Mouse (Mus musculus) adipocyte (in vitro differentiated cells): ENCODE measurements around the gene Rps3a1.

ENCODE experiments used
- DNase-seq: peaks from one replicate; pipeline ENCODE4 v3.0.0-alpha.2; 2016; ENCODE audit warnings: low spot score

Gene Rps3a1

GRCm38 (mm10) chr3:86142263-86142933 lies at the start of gene Rps3a1:
Gene Rps3a1 (minus strand): TSS chr3:86142702.
- peak; percentile 98 for DNase-seq

- DNase-seq = no peak
Measured at GRCm38 (mm10) chr3:86187736-86188389, 45.4 kb upstream of the Rps3a1 start.

GRCm38 (mm10) chr3:86184546-86184945 lies 42.0 kb upstream of the Rps3a1 start:
- DNase-seq = no peak

DNA sequence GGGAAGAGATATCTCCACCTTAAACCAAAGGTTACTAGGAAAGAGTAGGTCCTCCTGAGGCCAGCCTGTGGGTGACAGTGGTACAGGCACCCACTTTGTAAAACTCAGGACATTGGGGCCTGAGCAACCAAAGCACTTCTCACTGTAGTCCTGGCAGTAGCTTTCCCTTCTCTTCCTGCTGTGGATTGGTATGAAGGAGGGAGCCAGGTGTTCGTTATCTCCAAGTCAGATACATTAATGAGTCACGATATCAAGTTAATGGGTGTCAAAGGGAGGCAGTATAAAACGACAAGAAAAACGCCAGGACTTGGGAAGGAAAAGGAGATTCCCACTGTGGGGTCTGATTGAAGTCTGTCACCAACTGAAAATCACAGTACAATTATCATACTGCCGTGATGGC lies 38.6 kb upstream of the Rps3a1 start:
- no peak for DNase-seq

- no peak for DNase-seq
Measured at GRCm38 (mm10) chr3:86179714-86180113, 37.2 kb upstream of the Rps3a1 start.

DNA sequence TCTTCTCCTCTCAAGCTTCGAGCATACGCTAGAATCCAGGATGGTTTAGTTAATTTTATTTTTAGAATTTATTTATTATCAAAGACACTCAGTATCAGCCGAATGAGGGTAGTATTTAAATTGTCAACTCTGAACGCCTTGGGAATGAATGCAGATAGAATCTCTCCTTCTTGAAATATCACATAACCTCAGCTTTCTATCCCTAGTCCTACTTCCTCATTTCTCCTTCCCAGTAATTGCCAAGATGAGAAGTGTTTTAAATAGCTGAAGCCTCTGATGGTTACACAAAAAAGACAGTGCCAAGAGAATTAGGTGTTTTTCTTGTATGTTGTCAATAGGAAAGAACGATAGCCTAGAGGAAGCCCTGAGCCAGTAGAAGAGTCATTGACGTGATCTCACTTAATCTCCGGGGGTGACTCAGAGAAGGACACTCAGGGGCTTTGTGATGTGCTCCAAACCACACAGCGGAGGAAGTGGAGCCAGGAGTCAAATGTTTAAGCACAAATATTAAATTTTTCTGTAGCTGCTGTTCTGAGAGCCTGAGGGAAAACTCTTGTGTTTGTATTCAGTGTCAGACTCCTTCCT lies 26.4 kb upstream of the Rps3a1 start:
- no peak for DNase-seq

DNA sequence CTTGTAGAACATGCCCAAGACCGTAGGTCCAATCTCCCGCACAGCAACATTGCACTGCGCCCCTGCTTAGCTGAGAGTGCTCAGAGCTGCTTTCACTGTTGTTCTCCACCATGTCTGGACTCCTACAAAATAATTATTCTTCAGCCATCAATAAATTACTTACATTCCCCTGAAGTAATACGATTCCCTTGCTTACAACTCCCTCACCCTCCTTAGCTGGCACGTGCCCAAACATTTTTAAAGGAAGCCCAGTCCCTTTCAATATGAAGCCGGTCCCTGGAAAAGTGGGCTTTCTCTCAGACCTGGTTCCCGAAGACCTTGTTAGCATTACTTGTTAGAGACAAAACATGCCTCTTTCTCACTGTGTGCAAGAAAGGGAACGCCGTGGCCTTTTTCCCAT lies 7.0 kb upstream of the Rps3a1 start:
- no peak for DNase-seq

DNA sequence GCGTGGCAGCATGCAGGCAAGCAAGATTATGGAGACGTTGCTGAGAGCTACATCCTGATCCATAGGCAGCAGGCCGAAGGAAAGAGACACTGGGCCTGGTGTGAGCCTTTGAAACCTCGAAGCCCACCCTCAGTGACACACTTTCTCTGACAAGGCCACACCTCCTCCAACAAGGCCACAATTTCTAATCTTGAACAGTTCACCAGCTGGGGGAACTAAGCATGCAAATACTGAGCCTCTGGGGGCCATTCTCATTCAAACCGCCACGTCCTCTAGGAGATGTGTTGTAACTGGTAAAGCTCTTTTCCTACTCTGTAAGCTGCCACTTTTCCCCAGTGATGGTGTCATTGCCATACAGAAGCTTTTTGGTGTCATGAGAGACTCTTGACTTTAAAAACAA lies 6.6 kb upstream of the Rps3a1 start:
- no peak for DNase-seq

- DNase-seq = no peak
Measured at GRCm38 (mm10) chr3:86143343-86143742, 841 bp upstream of the Rps3a1 start.

GRCm38 (mm10) chr3:86142934-86143317 lies 424 bp upstream of the Rps3a1 start:
- DNase-seq = no peak

DNA sequence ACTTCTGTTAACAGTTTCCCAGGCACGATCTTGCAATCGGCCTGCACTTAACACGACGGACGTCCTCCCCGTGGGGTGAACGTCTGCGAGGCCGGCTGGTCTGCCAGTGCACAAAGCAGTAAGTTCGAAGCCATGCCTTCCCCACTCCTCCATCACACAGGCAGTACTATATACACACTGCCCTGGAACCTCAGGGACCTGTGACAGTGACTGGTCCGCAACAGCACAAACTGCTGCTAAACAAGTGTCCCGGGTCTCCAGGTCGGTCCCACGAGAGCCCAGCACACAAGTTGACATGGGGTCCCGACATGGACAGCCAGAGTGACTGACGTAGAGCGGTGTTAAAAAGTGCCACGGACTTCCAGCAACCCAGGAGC lies 628 bp downstream of the Rps3a1 start:
- peak; percentile 53 for DNase-seq

DNA sequence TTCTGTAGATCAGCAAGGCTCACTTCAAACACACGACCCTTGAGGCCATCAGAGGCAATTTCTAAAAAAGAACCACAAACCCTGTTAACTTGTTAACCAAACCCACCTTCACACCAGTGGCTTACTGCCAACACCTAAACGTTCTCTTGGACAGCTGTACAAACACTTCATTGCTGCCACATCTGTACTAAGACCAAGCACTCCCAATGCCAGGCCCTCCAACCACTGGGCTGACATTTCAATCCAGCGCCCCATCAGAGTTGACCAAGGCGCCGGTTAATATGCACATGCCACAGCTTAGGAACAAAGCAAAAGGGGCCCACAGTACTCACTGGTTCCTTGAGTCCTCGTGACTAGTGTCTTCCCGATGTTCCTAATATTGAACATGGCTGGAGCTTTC lies 1.1 kb downstream of the Rps3a1 start:
- peak; percentile 47 for DNase-seq

DNA sequence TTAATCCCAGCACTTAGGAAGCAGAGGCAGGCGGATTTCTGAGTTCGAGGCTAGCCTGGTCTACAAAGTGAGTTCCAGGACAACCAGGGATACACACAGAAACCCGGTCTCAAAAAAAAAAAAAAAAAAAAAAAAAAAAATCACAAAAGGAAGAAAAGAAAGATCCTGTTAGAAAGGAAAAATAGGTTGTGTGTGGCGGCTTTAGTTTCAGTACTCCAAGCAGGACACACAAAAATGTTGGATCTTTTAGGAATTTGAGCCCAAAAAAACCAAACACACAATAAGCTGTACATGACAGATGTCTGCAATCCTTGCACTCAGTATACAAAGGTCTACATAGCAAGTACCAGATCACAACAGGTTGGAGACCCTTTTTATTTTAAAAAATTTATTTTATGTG lies 2.8 kb downstream of the Rps3a1 start:
- no peak for DNase-seq

DNA sequence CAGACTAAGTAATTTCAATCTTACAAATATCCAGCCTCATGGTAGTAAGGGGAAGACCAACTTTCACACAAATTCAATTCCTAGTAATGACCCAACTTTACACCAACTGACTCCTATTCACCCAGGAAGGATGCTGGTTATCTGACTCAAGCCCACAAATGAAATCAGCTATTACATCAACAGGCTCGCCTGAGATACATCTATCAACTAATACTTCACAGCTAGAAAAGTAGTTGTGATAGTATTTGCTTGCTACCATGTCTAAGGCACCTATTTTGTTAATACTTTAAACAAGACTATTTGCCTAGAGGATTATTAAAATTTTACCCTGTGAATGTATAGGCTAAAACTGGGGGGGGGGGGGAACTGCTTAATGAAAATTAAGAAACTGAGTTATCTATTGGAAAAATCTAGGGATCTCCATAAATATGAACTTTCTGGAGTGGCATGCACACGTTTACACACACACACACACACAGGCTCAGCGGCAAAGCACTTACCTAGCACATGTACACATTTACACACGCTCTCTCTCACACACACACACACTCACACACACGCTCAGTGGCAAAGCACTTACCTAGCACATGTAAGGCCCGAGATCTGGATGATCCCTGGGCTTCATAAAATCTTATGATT lies 5.4 kb downstream of the Rps3a1 start:
- DNase-seq = no peak

- no peak for DNase-seq
Measured at GRCm38 (mm10) chr3:86135886-86136563, 6.5 kb downstream of the Rps3a1 start.

GRCm38 (mm10) chr3:86134939-86135638 lies 7.4 kb downstream of the Rps3a1 start:
- no peak for DNase-seq

DNA sequence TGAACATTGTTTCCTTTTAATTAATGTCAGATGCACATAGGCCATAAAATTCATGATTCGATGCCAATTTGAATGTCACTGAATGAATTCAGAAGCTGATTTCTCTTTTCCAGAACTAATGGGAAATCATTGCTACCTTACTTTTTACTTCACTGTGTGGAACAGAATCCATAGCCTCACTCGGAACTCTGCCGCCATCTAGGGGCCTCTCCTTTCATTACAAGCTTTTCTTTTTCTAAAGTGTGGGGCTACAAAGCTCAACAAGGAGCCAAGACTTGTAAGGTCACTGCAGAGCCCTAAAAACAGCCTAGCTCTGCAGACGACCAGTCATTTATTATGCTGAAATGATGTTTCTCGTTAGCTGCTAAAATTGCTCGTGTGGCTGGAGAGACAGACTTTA lies 12.7 kb downstream of the Rps3a1 start:
- peak; percentile 80 for DNase-seq

- DNase-seq = no peak
Measured at GRCm38 (mm10) chr3:86123251-86123746, 19.2 kb downstream of the Rps3a1 start.

DNA sequence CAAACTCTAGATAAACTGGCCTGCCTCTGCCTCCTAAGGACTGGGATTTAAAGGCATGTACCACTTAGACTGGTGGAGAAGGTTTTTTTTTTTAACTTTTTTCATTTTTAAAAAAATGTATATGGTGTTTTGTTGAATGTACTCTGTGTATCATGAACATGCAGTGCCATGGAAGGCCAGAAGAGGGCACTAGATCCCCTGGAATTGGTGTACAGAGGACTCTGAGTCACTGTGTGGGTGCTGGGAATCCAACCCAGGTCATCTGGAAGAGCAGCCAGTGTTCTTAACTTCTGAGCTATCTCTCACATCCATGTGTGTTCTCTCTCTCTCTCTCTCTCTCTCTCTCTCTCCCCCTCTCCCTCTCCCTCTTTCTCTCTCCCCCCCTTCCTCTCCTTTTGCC lies 20.3 kb downstream of the Rps3a1 start:
- DNase-seq = no peak

GRCm38 (mm10) chr3:86119237-86119932 lies 23.1 kb downstream of the Rps3a1 start:
- DNase-seq = no peak

DNA sequence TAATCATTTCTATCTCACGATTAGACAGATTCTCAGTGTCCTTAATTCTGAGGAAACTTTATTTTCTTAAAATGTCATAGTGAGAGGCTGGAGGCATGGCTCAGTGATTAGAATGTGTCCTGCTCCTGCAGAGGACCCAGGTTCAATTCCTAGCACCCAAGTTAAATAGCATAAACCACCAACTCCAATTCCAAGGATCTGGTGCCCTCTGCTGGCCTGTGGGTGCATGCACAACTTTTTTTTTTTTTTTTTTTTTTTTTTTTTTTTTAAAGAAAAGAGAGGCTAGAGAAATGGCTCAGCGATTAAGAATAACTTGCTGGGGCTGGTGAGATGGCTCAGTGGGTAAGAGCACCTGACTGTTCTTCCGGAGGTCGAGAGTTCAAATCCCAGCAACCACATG lies 25.6 kb downstream of the Rps3a1 start:
- DNase-seq = peak; percentile 22
